Mouse (Mus musculus) adrenal gland, postnatal 4 days (tissue): ENCODE measurements around the gene Stx3. TPM values are rescaled to one million over a fixed set of nuclear protein-coding genes. Genes with fewer than 3 reads are reported as not detected.

Source experiments
- DNase-seq, 2 experiments: peaks; one replicate each; pipeline ENCODE4 v3.0.0; 2021 to 2022; ENCODE audit warnings: low spot score in 2 of 2, mixed read lengths in 2 of 2
- total RNA-seq, 2 experiments: library from RNA; stranded (reverse); gene quantifications; 2 replicates each; pipeline ENCODE4 v1.2.3; 2021

Stx3 gene
- total RNA-seq, 2 experiments from 2014 or later: 7.9 to 12.2 TPM

DNA sequence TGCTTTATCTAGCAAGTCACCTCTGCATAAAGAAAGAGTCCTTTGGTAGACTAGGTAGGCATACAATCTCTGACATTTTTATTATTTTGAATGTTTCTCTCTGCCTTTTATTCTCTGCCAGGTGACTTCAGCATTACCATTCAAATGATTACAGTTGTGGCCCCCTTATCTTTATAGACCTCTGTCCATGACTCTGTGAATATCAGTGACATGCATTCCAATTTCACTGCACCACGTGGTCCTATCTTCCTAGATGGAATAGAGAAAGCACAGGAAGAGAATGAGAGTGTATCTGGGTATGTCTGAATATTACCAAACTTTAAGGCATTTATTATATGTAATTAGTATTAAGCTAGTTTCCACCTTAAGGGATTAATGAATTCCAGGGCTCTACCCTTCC is 82.7 kb downstream of the Stx3 start:
- DNase-seq: no peak

DNA sequence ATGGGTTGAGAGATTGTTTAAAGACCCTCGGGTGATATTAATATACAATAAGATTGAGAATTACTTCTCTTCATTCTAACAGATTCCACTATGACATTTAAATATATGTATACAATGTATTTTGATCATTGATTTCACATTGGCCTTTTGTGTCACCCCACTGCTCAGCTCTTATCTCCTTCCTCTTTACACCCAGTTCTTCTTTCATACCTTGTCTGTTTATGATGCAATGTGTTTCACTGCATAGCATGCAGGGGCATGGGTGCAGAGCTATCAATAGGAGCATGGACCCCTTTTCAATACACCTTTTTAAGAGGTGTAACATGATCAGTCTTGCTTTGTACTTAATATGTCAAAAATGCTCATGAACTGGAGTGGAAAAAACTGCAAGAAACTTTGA is 88.9 kb downstream of the Stx3 start:
- no peak for DNase-seq

DNA sequence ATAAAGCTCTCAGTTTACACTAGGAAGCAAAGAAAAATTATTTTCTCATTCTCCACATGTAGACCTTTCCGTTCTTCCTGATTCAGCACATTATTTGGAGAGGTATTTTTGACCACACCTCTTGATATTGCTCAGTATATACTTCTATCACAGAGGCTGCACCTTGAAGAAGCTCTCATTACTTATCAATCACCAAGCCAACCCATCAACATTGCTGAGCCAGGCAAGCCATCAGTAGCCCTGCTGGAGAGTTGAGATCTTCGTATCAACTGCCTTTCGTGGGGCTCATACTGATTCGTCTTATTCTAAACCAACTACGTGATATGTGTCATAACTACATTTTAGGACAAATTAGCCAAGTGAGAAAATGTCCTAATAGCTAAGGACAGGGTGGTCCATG is 91.9 kb downstream of the Stx3 start:
- DNase-seq: no peak

DNA sequence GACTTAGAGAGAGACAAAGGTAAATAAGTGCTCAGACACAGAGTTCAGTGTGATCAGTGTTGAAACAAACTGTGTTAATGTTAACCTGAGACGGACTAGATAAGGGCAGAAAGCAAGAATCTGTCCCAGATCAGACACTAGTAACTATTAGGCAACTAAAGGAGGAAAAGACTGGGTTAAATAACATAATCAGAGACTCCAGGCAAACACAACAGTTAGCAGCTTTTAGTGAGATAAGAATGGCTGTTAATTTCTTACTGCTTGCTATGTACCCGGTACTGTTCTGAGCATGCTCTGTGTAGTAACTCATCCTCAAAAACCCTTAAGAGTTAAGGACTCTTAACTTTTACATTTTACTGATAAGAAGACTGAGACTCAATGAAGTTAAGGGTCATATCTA is 93.3 kb downstream of the Stx3 start:
- DNase-seq: no peak

Other genes starting within 250 kb of the Stx3 start
- gene Ms4a6d, start 214.6 kb downstream of the Stx3 start, total RNA-seq: 1 to 10 TPM; 3.7 to 4.4 TPM
- gene Ms4a2, start 195.7 kb downstream of the Stx3 start, total RNA-seq: under 1 TPM; 0.20 to 0.98 TPM
- gene Ms4a3, start 178.6 kb downstream of the Stx3 start, total RNA-seq: 1 to 10 TPM in 1 of 2 experiments, under 1 TPM in 1; 0.53 to 1.2 TPM
- gene Oosp2, start 158.8 kb downstream of the Stx3 start, total RNA-seq: not detected
- under 1 TPM in 1 of 2 experiments, not detected in 1; 0.96 TPM for gene Oosp1, start 128.3 kb downstream of the Stx3 start, total RNA-seq
- not detected for gene Oosp3, start 122.3 kb downstream of the Stx3 start, total RNA-seq
- gene Gif, start 71.8 kb downstream of the Stx3 start, total RNA-seq: not detected
- 10 to 100 TPM; 48.8 to 53.8 TPM for gene Mrpl16, start 49.0 kb downstream of the Stx3 start, total RNA-seq
- not detected for gene Olfr1417, start 19.8 kb upstream of the Stx3 start, total RNA-seq
- not detected for gene Olfr1418, start 41.7 kb upstream of the Stx3 start, total RNA-seq
- gene Olfr1419, start 55.7 kb upstream of the Stx3 start, total RNA-seq: not detected
- gene Olfr1420, start 67.2 kb upstream of the Stx3 start, total RNA-seq: not detected
- gene Patl1, start 93.0 kb upstream of the Stx3 start, total RNA-seq: 10 to 100 TPM; 36.2 to 38.1 TPM
- 10 to 100 TPM; 71.0 to 74.0 TPM for gene Osbp, start 146.5 kb upstream of the Stx3 start, total RNA-seq
- not detected for gene Olfr1423, start 221.9 kb upstream of the Stx3 start, total RNA-seq
- gene Olfr1424, start 243.3 kb upstream of the Stx3 start, total RNA-seq: not detected